Mouse (Mus musculus) C2C12 (cell line): ENCODE results near the gene Itsn2.

Experiments used
- CEBPB ChIP-seq: IDR thresholded peaks from one replicate; pipeline ENCODE4 v1.6.1; 2011; ENCODE audit warnings: low read depth, mild to moderate bottlenecking, control low read depth, moderate library complexity
- CTCF ChIP-seq: IDR thresholded peaks from one replicate; pipeline ENCODE4 v1.5.1; 2011; ENCODE audit not compliant: control insufficient read depth, insufficient read depth, insufficient read length
- MAX ChIP-seq: IDR thresholded peaks from one replicate; pipeline ENCODE4 v1.6.1; 2011; ENCODE audit warnings: mild to moderate bottlenecking, control low read depth
- MYOD1 ChIP-seq: IDR thresholded peaks from one replicate; pipeline ENCODE4 v1.6.1; 2011; ENCODE audit warnings: low read depth; ENCODE audit not compliant: control insufficient read depth, insufficient read length
- MYOG ChIP-seq: IDR thresholded peaks from one replicate; pipeline ENCODE4 v1.6.1; 2011; ENCODE audit not compliant: control insufficient read depth, insufficient read length; ENCODE audit errors: extremely low read depth
- USF1 ChIP-seq: IDR thresholded peaks from one replicate; pipeline ENCODE4 v1.6.1; 2011; ENCODE audit warnings: low read depth, mild to moderate bottlenecking, control low read depth, moderate library complexity

- no peak for TF ChIP-seq CTCF
- no peak for TF ChIP-seq USF1
- no peak for TF ChIP-seq MAX
- no peak for TF ChIP-seq CEBPB
- no peak for TF ChIP-seq MYOG
- TF ChIP-seq MYOD1 = no peak
Measured at GRCm38 (mm10) chr12:4599713-4600112, 7.3 kb downstream of the Itsn2 start.
